Mouse (Mus musculus) erythroblast, embryonic 14.5 days (primary cell): ENCODE data around the gene Nup54.

Source experiments
- GATA1 ChIP-seq: IDR thresholded peaks from 2 replicates; pipeline ENCODE4 v1.6.1; 2012; ENCODE audit warnings: low read length, inconsistent platforms, mixed read lengths
- TAL1 ChIP-seq: IDR thresholded peaks from 3 replicates; pipeline ENCODE4 v1.6.1; 2012; ENCODE audit warnings: low read length, inconsistent platforms, mixed read lengths

GRCm38 (mm10) chr5:92410486-92410885, 24.5 kb downstream of the Nup54 start:
- TF ChIP-seq GATA1 (no peak), TAL1 (no peak)
